Mouse (Mus musculus): Measurements from ENCODE around the gene Gtf2e1.
A peak's percentile ranks its signal among the peaks of the same experiment; 100 is the strongest.

Gene Gtf2e1

DNA sequence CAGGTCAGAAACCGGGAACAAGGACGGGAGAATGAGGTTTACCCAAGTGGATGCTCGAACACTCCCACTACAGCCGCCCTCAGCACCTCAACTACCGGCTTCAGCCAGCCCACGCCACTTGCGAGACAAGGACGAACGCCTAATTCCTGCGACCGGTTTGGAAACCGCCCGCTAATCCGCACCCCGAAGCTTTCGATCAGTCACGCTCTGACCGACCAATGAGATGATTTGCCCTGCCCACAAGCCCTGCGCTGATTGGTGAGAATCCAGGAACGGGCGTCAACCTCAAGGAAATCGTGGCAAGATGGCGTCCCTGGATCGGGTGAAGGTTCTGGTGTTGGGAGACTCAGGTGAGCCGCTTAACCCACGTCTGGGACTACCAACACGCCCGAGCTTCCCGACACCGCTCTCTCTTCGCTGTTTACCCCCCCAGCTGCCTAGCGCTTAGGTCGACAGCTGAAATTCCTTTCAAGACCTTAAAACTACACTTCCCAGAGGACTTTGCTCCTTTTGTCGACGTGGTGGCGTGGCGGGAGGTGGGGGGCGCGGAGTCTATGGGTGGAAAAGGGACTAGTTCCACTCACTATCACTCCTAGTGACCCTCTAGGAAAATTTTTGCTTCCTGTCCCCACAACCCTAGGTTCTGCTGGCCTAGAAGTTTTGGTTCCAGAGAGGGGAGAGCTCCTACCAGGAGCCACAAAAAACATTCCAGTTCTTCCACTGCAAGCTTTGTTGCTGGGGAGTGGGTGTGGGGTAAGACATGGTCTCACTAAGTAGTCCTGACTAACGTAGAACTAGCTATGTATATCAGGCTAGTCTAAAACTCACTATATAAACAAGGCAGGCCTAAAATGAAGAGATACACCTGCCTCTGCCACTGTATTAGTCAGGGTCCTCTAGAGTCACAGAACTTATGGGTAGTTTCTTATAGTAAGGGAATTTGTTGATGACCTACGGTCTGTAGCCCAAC lies at the start of gene Gtf2e1, which contains the start of gene Rabl3:
Gtf2e1 (minus strand) TSS at position 179 of the 970 bp plus-strand sequence.
Rabl3 (plus strand) TSS at position 275 of the 970 bp plus-strand sequence.
- DNase-seq (ENCODE audit: low read depth, low spot score) = peak; percentile 97

DNA sequence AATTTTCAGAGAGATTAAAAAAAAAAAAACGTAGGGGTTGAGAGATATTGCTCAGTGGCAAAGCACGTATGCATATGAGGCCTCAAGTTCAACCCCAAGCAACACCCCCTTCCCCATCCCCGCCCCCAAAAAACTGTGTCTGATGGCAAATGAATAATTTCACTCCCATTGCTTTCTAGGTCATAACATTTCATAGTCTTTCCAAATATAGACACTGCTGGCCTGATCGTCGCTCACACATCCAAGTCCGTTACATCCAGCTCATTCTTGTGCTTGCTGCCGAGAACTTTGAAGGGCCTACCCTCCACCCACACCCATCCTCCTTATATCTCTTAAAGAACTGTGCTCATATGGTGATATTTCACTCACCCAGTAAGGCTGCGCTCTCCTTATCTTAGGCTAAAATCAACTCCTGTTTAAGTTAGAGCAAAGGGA lies 45.6 kb upstream of the Gtf2e1 start:
- DNase-seq (ENCODE audit: low read depth, low spot score) = no peak

DNA sequence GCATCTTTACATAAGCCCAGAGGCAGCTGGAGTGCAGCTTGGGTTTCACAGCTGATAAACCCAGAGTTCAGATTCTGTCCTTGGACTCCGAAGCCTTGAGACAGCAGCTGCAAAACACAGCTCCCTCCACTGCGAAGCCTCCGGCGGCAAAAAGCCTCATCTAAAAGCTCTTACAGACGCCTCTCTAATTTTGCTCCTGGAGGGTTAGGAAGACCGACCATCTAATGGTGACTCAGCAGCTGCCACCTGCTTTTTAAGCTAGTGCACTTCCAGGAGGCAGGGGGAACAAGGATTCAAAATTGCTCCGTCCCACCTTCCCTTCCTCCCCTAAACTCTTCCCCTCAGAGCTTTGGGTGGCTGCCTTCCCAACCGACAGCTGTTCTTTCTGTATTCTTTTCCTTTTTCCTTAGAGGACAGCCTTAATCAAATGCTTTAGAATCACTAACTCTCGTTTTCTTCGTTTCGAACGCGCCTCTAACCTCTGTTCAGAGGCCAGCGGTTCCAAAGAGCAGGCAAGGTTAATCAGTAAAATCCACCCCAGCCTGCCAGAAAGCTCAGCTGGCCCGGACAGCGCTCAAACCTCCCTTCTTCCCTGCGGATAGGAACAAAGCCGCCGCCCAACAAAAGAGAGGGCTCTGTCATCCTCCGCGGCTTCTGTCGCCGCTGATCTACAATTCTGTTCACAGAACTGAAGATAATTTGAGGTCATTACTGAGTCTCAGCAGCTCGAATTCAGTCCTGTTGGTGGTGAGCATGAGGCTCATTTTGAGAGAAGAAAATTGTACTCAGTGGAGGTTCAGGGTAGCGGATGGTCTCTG lies 44.8 kb upstream of the Gtf2e1 start:
- peak; percentile 29 for DNase-seq (ENCODE audit: low read depth, low spot score)

DNA sequence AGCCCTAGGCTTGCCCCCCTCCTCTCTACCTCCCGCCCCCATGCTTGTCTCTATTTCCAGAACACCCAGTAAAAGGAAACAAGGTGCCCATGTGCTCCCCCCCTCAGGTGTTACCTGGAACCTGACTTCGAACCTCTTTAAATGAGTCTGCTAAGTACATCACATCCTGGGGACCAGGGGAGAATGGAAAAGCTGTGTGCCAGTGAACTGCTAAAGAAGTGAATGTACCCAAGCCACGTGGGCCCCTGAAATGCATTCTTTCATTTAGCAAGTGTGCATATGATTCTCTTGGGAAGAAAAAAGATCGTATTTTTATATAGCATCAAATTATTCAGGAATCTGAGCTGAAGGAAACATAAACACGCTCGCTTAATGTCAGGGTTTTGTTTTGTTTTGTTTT lies 44.2 kb upstream of the Gtf2e1 start:
- no peak for DNase-seq (ENCODE audit: low read depth, low spot score)

DNA sequence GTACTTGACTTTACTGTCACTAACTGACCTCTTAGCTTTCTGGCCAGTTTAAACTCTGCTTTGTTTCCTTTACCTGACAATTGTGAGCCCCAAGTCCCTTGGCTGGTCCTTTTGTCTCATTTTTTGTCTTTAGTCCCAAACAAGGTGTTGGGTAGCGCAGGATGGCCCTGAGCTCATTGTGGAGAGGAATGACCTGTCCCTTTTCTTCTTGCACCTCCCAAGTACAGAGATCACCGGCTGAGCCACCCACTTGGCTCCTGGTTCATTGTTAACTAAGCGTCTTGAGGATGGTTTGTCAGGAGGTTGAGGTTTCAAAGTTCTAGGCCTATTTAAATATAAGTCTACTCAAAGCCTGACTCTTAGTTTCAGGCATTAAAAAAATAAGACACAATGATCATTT lies 43.7 kb upstream of the Gtf2e1 start:
- DNase-seq (ENCODE audit: low read depth, low spot score) = no peak

DNA sequence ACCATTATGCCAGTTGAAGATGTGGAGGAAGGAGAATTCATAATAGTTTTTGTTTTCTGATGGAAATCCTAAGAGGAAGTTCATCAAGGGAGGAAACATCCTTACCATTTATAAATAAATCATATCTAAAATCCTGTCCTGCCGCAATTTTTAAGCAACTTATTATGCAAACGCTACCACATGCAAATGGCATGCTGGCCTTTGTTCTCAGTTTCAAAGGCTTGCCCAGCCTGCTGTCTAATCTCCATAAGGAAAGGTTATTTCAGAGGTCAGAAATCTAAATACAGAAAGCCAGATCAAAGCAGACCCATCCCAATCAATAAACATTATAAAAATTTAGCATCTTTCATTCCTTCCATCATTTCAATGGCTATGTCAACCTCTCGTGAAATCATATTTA lies 42.3 kb upstream of the Gtf2e1 start:
- DNase-seq (ENCODE audit: low read depth, low spot score) = no peak

DNA sequence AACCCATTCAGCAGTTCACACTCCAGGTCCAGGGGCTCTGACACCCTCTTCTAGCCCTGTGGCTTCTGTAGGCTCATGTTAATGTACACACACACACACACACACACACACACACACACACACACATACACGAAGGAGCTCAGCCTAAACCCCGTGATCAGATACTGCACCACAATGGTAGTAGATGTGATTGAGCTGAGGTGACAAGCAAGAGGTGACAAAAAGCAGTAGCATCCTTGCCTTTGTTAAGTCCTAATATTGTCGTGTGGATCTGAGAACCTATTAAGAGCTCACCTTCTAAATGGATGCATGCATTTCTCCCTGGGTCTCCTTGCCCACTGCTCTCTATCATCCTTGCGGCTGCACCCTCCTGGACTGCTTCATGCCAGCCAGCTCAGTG lies 41.1 kb upstream of the Gtf2e1 start:
- no peak for DNase-seq (ENCODE audit: low read depth, low spot score)

DNA sequence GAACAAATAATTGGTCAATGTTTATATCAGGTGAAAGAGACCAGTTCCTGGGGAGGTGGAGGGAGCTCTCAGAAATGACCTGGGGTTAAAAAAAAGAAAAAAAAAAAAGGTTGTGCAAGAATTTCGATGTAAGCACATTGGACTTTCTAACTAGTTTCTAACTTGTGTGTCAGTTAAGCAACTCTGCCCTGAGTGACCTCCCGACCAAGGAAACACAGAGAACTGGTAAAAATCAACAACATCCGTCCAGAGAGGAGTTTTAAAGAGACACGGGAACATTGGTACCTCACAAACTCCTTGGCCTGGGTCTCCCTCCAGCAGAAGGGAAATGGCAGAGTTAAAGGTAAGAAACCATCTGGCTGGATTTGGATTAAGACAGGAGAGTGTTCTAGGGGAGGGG lies 40.4 kb upstream of the Gtf2e1 start, which contains the start of gene Hgd:
Hgd (plus strand) TSS at position 160 of the 400 bp plus-strand sequence.
- no peak for DNase-seq (ENCODE audit: low read depth, low spot score)

DNA sequence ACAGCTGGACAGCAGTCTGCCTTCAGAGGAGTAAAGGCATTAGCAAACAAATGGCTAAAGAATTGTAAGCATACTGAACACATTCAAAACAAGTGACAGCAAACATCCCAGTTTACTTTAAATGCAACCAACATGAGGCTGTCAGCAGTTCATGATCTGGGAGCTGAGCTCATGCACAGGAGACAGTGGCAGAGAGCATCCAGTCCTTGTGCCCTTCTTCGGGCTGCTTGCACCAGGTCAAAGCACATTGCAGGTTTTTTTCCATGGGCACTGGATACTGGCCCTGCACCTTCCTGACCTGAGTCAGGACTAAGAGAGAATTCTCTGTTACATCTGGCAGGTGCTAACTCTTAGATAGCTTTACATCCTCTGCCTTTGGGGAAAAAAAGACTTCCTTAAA lies 40.0 kb upstream of the Gtf2e1 start:
- no peak for DNase-seq (ENCODE audit: low read depth, low spot score)

DNA sequence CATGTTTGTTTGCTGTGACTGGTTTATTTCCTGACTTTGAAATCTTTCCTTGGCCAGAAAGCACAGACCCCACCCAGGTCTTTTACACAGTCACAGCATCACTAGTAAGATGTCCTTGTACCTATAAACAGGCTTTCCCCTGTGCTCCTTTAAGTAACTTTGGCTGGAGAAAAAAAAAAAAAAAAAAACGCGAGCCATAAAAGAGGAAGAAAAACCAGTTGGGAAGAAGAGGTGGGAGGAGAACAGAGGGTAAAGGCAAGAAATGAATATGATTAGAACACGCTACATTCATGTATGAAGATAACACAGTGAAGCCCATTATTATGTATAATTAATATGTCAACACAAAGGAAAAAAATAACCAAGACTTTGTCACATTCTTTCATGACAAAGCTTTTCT lies 35.7 kb upstream of the Gtf2e1 start:
- DNase-seq (ENCODE audit: low read depth, low spot score) = no peak

DNA sequence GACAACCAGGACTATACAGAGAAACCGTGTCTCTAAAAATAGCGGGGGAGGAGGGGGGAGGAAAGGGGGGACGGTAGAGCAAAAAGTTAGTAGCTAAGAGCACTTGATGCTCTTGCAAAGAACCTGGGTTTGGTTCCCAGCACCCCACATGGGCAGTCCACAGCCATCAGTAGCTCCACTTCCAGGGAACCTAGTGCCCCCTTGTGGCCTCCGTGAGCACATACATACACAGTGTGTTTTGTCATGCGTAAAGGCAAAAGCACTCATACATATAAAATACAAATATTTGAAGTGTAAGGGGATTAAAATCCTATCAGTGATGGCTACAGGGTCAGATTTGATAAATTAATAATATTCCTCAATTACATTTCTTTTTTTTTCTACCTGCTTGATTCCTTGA lies 33.5 kb upstream of the Gtf2e1 start:
- DNase-seq (ENCODE audit: low read depth, low spot score) = no peak

DNA sequence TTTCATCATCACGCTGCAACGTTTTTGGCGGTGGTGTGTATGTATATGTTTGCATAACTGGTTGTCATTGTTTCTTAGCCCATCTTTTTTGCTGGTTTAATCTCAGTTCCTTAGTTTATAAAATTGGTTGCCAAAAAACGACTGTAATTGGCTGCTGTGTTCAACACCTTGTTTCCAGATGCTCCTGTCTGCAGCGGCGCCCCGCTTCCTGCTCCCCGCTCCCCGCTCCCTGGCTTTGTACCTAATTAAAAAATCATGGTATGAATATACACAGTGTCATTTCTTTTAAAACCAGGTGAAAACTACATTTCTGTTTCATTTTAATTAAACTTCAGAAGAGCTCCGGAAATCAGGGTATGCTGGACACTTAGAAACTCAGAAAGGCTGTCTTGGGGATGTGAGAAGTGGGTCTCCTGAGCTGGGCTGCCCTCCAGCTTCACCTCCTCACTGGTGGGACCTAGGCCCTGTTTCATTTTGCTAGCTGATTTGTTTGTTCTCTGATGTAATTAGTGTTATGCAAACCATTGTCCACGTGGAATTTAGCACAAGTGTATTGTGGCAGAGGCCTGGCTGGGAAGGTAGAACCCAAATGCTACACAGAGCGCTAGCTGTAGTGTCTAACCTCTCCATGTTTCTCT lies 32.6 kb upstream of the Gtf2e1 start:
- no peak for DNase-seq (ENCODE audit: low read depth, low spot score)

DNA sequence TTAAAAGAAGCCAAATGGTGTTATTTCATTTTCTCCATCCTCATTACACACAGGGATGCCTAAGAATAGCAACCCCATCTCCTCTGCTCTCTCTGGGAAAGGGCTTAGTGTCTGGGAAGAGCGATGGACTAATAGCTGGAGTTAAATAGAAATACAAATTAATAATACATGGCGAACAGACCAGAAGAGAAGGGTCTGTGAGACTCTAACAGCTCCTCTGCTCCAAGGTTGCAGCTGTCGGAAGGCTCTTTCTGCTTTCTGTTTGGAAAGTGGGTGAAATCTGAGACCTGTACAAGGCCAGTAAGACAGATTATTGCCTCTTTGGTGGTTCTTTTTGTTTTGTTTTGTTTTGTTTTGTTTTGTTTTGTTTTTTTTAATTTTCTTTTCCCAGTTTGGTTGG lies 32.0 kb upstream of the Gtf2e1 start:
- no peak for DNase-seq (ENCODE audit: low read depth, low spot score)

DNA sequence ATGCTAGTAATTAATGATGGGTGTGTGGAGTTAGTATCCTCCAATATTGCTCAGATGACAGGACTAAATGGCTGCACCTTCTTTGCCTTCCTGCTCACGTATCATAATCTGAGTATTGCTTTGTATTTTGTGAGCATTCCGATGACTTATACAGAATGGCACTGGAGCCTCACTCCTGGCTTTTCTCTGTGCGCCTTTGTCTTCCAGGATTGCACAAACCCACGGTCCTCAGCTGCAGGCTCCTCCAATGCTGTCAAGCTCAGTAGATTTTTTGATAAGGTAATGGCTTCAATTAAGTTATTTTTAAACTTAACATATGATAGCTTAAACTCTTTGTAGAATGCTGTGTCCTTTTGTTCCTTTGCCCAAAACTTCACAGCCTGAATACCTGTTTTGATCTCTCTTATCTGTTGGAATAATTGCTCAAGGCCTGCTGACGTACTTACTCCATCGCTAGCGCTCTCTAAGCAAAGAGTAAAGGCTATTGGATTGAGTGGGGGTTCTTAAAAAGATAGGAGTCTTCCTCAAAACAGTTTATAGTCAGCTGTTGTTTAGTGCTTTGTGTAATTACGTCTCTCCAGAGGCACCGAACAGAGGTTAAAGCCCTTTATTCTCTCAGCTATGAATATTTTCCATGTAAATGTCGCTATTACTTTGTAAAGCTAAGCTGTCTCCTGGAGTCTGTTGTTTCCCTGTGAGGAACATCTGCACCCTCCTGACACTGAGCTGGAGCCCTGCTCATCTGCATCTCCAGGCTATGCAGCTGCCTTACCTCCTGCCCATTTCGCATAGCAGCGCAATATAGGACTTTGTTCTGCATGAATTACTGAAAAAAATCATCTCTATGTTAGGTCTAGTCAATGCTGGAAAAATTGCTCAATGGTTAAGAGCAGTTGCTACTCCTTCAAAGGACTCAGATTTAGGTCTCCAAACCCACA lies 27.8 kb upstream of the Gtf2e1 start:
- no peak for DNase-seq (ENCODE audit: low read depth, low spot score)

DNA sequence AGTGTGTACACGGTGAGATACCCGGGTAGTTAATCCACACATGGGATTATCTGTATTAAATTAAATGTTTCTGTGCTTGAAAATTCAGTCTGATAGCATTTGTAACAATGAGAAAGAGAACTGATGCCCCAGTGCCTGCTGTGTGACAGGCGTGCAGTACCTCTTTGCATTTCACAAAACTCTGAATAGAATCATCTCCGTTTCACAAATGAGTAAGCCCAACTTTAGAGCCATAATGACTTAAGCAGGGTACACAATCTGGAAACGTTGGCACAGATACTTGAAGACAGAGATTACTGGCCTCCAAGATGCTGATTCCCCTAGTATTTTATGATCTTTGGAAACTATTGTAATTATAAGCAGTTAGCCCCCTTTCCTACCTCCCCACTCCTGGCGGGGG lies 26.5 kb upstream of the Gtf2e1 start:
- no peak for DNase-seq (ENCODE audit: low read depth, low spot score)

DNA sequence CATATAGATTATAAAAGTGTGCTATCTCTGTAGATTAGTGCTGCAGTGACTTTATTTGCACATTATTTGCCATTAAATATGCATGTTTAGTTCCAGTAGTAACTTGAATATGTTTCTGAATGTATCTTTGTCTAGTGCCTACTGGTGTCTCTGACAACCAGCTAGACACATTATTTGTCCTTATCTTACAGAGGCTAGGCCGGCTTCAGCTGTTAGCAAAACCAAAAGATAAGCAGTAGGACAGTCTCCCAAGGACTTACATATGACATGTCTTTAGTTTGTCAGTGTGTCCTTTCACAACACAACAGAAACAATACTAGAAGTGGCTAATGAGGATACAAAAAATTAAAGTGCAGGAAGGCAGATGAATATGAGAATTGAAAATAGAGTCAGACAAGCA lies 25.5 kb upstream of the Gtf2e1 start:
- DNase-seq (ENCODE audit: low read depth, low spot score) = no peak

DNA sequence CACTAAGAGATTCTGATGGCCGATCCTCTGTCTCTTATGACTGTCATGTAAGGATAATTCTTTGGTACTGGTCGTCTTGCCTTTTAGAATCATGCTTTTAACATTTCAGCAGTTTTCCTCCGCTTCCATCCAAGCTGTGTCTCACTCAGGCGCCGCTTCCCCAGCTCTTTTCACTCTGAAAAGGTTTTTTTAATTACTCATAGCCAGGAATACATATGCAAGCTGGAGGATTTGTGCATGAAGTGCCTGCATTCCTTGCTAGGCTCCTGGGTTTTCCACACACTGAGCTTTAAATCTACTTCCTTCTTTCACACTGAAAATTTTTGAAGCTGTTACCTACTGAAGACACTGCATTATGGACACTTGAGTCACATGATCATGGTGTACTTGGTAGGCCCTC lies 23.4 kb upstream of the Gtf2e1 start:
- DNase-seq (ENCODE audit: low read depth, low spot score) = no peak

DNA sequence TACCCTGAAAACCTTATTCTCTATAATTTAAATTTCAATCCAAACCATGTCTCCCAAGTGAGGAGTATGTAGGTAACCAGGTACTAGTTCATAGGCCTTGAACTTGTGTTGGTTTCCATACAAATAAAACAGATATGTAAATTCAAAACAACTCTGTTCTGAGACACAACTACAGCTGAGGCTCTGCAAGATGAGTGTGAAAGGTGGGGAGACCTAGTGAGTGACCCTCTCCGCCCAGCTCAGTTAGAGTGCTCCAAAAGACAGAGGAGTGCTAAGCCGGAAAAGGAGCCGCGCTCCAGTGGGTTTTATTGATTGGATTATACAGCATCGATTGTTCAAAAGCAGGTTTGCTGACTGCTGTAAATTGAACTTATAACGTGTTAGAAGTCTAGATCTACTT lies 22.8 kb upstream of the Gtf2e1 start:
- DNase-seq (ENCODE audit: low read depth, low spot score) = no peak

DNA sequence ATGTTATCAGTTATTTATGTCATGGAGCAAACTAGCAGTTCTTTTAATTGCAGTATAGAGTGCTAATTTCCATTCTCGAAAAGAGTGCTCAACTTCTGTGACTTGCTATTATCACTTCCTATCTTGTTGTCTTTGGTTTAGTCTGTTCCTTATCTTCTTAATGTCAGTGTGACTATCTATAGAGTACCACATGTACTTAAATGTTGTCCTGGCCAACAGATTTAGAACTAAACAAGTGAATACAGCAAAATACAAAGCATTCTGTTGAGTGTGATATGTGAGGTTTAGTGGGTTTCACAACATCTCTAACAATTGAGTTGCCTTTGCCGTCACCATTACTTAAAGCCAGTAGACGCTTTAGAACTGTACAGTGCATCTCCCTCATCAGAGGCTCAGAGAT lies 13.2 kb upstream of the Gtf2e1 start:
- DNase-seq (ENCODE audit: low read depth, low spot score) = no peak

DNA sequence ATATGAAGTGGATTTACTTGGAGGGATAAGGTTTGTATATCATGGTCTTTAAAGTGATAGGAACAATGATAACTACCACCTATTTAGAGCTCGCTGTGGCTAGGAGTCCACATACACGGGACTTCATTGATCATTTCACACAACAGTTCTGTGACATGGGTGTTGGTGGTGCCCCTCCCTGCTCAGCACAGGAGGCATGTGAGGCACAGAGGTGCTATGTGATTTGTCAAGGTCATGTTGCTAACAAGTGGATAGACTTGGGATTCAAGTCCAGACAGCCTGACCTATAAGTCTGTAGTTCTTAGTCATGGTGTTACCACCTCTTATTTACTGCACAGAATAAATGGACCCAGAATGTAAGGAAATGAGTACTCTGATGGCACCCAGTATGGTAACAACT lies 11.4 kb upstream of the Gtf2e1 start:
- no peak for DNase-seq (ENCODE audit: low read depth, low spot score)

DNA sequence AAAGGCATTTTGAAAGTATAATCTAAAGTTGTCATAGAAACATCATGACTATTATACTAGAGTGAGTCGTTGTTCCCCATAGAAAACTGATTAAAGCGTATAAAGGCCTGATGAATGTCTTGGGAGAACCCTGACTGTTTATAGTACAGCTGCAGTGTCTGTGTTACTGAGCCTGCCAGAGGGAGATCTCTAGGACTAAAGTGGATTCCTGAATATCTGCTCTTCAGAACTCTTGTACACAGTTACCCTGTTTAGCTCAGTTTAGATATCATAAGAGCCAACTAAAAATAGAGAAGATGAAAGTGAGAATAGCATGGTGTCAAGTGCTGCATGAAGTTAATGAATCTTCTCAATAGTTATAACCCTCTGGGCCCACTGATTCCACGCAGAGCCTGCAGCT lies 10.7 kb upstream of the Gtf2e1 start:
- DNase-seq (ENCODE audit: low read depth, low spot score) = no peak

Data from embryo, embryonic 11.5 days (tissue).